Mouse (Mus musculus): ENCODE data around the gene Olfr884. TPM values are rescaled to one million over a fixed set of nuclear protein-coding genes. Genes with fewer than 3 reads are reported as not detected.

Gene Olfr884
- polyA plus RNA-seq (2014; fragmentation: Nextera tagmentation; extraction: Ambion mirVana): not detected in 2 replicates

- no peak for DNase-seq (ENCODE audit: low spot score, missing footprints)
- Histone ChIP-seq H3K9me3 (ENCODE audit: control insufficient read depth, low read length) (no peaks in the 10 kb centered on the region), H3K36me3 (ENCODE audit: control insufficient read depth, insufficient read depth, low read length) (no peaks in the 10 kb centered on the region), H3K4me2 (no peak within 1 kb of the TSS), H3K4me1 (ENCODE audit: control insufficient read depth, insufficient read depth, low read length) (no peaks in the 10 kb centered on the region), H3K27ac (ENCODE audit: low read depth, low read length) (no peak within 1 kb of the TSS), H3K4me3 (ENCODE audit: low read depth, low read length) (no peak within 1 kb of the TSS), H3K9ac (ENCODE audit: low read length) (no peak within 1 kb of the TSS), H3K27me3 (ENCODE audit: control insufficient read depth, insufficient read depth, low read length) (no peaks in the 10 kb centered on the region)
- 68% methylated on average over 1 of the region's 1 CpGs for WGBS
- ATAC-seq (ENCODE audit: low FRiP score): no peak
Measured at GRCm38 (mm10) chr9:38046255-38046654, at the start of gene Olfr884. Olfr884 (plus strand) TSS chr9:38046555.

- 52% methylated on average over 2 of the region's 2 CpGs for WGBS
- H3K4me3 ChIP-seq (ENCODE audit: low read depth, low read length): no peak overlapping the region
- no peaks in the 10 kb centered on the region for H3K27me3 ChIP-seq (ENCODE audit: control insufficient read depth, insufficient read depth, low read length)
- H3K9me3 ChIP-seq (ENCODE audit: control insufficient read depth, low read length): no peaks in the 10 kb centered on the region
- H3K4me2 ChIP-seq: no peak overlapping the region
- no peaks in the 10 kb centered on the region for H3K4me1 ChIP-seq (ENCODE audit: control insufficient read depth, insufficient read depth, low read length)
- no peak overlapping the region for H3K9ac ChIP-seq (ENCODE audit: low read length)
- DNase-seq (ENCODE audit: low spot score, missing footprints) (peak; percentile 84), ATAC-seq (ENCODE audit: low FRiP score) (no peak)
- no peak overlapping the region for H3K27ac ChIP-seq (ENCODE audit: low read depth, low read length)
- no peaks in the 10 kb centered on the region for H3K36me3 ChIP-seq (ENCODE audit: control insufficient read depth, insufficient read depth, low read length)
Measured at GRCm38 (mm10) chr9:37998581-37999204, 47.7 kb upstream of the Olfr884 start.

GRCm38 (mm10) chr9:38000021-38000420 lies 46.3 kb upstream of the Olfr884 start:
- 75% methylated on average over 1 of the region's 1 CpGs for WGBS
- Histone ChIP-seq H3K9me3 (ENCODE audit: control insufficient read depth, low read length) (no peaks in the 10 kb centered on the region), H3K4me3 (ENCODE audit: low read depth, low read length) (no peak overlapping the region), H3K4me2 (no peak overlapping the region), H3K27ac (ENCODE audit: low read depth, low read length) (no peak overlapping the region), H3K27me3 (ENCODE audit: control insufficient read depth, insufficient read depth, low read length) (no peaks in the 10 kb centered on the region), H3K9ac (ENCODE audit: low read length) (no peak overlapping the region), H3K4me1 (ENCODE audit: control insufficient read depth, insufficient read depth, low read length) (no peaks in the 10 kb centered on the region), H3K36me3 (ENCODE audit: control insufficient read depth, insufficient read depth, low read length) (no peaks in the 10 kb centered on the region)
- no peak for ATAC-seq (ENCODE audit: low FRiP score)
- DNase-seq (ENCODE audit: low spot score, missing footprints): no peak

GRCm38 (mm10) chr9:38025508-38025907 lies 20.8 kb upstream of the Olfr884 start, which contains the start of gene Olfr883:
Olfr883 (plus strand) TSS chr9:38025808.
- H3K4me2 ChIP-seq: no peak within 1 kb of the TSS
- DNase-seq (ENCODE audit: low spot score, missing footprints) (no peak), ATAC-seq (ENCODE audit: low FRiP score) (no peak)
- WGBS: 88% methylated on average over 1 of the region's 1 CpGs
- H3K4me1 ChIP-seq (ENCODE audit: control insufficient read depth, insufficient read depth, low read length): no peaks in the 10 kb centered on the region
- H3K27me3 ChIP-seq (ENCODE audit: control insufficient read depth, insufficient read depth, low read length): no peaks in the 10 kb centered on the region
- no peaks in the 10 kb centered on the region for H3K9me3 ChIP-seq (ENCODE audit: control insufficient read depth, low read length)
- H3K4me3 ChIP-seq (ENCODE audit: low read depth, low read length): no peak within 1 kb of the TSS
- H3K9ac ChIP-seq (ENCODE audit: low read length): no peak within 1 kb of the TSS
- H3K36me3 ChIP-seq (ENCODE audit: control insufficient read depth, insufficient read depth, low read length): no peaks in the 10 kb centered on the region
- H3K27ac ChIP-seq (ENCODE audit: low read depth, low read length): no peak within 1 kb of the TSS

- H3K9me3 ChIP-seq (ENCODE audit: control insufficient read depth, low read length): no peaks in the 10 kb centered on the region
- no peak within 1 kb of the TSS for H3K4me2 ChIP-seq
- no peaks in the 10 kb centered on the region for H3K4me1 ChIP-seq (ENCODE audit: control insufficient read depth, insufficient read depth, low read length)
- DNase-seq (ENCODE audit: low spot score, missing footprints) (no peak), ATAC-seq (ENCODE audit: low FRiP score) (no peak)
- no peaks in the 10 kb centered on the region for H3K27me3 ChIP-seq (ENCODE audit: control insufficient read depth, insufficient read depth, low read length)
- 86% methylated on average over 3 of the region's 3 CpGs for WGBS
- no peak within 1 kb of the TSS for H3K4me3 ChIP-seq (ENCODE audit: low read depth, low read length)
- no peak within 1 kb of the TSS for H3K27ac ChIP-seq (ENCODE audit: low read depth, low read length)
- H3K9ac ChIP-seq (ENCODE audit: low read length): no peak within 1 kb of the TSS
- H3K36me3 ChIP-seq (ENCODE audit: control insufficient read depth, insufficient read depth, low read length): no peaks in the 10 kb centered on the region
Measured at GRCm38 (mm10) chr9:38061022-38061421, 14.7 kb downstream of the Olfr884 start, which contains the start of gene Olfr885. Olfr885 (plus strand) TSS chr9:38061322.

GRCm38 (mm10) chr9:38083772-38084171 lies 37.4 kb downstream of the Olfr884 start, which contains the start of gene Olfr887:
Olfr887 (plus strand) TSS chr9:38084072.
- H3K36me3 ChIP-seq (ENCODE audit: control insufficient read depth, insufficient read depth, low read length): no peaks in the 10 kb centered on the region
- H3K27me3 ChIP-seq (ENCODE audit: control insufficient read depth, insufficient read depth, low read length): no peaks in the 10 kb centered on the region
- H3K4me1 ChIP-seq (ENCODE audit: control insufficient read depth, insufficient read depth, low read length): no peaks in the 10 kb centered on the region
- no peak within 1 kb of the TSS for H3K9ac ChIP-seq (ENCODE audit: low read length)
- no peak within 1 kb of the TSS for H3K4me3 ChIP-seq (ENCODE audit: low read depth, low read length)
- H3K4me2 ChIP-seq: no peak within 1 kb of the TSS
- no peaks in the 10 kb centered on the region for H3K9me3 ChIP-seq (ENCODE audit: control insufficient read depth, low read length)
- ATAC-seq (ENCODE audit: low FRiP score): no peak
- 81% methylated on average over 1 of the region's 1 CpGs for WGBS
- H3K27ac ChIP-seq (ENCODE audit: low read depth, low read length): no peak within 1 kb of the TSS
- DNase-seq (ENCODE audit: low spot score, missing footprints): no peak

Other genes with a start within 250 kb of the Olfr884 start
- gene Olfr876, start 243.5 kb upstream of the Olfr884 start, polyA plus RNA-seq (2014; fragmentation: Nextera tagmentation; extraction: Ambion mirVana): not detected in 2 replicates
- gene Olfr877, start 192.3 kb upstream of the Olfr884 start, polyA plus RNA-seq (2014; fragmentation: Nextera tagmentation; extraction: Ambion mirVana): not detected in 2 replicates
- not detected in 2 replicates for gene Olfr145, start 149.8 kb upstream of the Olfr884 start, polyA plus RNA-seq (2014; fragmentation: Nextera tagmentation; extraction: Ambion mirVana)
- gene Olfr878, start 128.7 kb upstream of the Olfr884 start, polyA plus RNA-seq (2014; fragmentation: Nextera tagmentation; extraction: Ambion mirVana): not detected in 2 replicates
- not detected in 2 replicates for gene Olfr881, start 54.7 kb upstream of the Olfr884 start, polyA plus RNA-seq (2014; fragmentation: Nextera tagmentation; extraction: Ambion mirVana)
- not detected in 2 replicates for gene Olfr883, start 20.7 kb upstream of the Olfr884 start, polyA plus RNA-seq (2014; fragmentation: Nextera tagmentation; extraction: Ambion mirVana)
- not detected in 2 replicates for gene Olfr885, start 14.8 kb downstream of the Olfr884 start, polyA plus RNA-seq (2014; fragmentation: Nextera tagmentation; extraction: Ambion mirVana)
- not detected in 2 replicates for gene Olfr887, start 37.5 kb downstream of the Olfr884 start, polyA plus RNA-seq (2014; fragmentation: Nextera tagmentation; extraction: Ambion mirVana)
- gene Olfr888, start 61.6 kb downstream of the Olfr884 start, polyA plus RNA-seq (2014; fragmentation: Nextera tagmentation; extraction: Ambion mirVana): not detected in 2 replicates
- gene Olfr889, start 68.6 kb downstream of the Olfr884 start, polyA plus RNA-seq (2014; fragmentation: Nextera tagmentation; extraction: Ambion mirVana): 0.04 and 0.07 TPM in 2 replicates
- gene Olfr890, start 96.0 kb downstream of the Olfr884 start, polyA plus RNA-seq (2014; fragmentation: Nextera tagmentation; extraction: Ambion mirVana): not detected in 2 replicates
- not detected in 2 replicates for gene Olfr891, start 134.3 kb downstream of the Olfr884 start, polyA plus RNA-seq (2014; fragmentation: Nextera tagmentation; extraction: Ambion mirVana)
- gene Olfr893, start 161.8 kb downstream of the Olfr884 start, polyA plus RNA-seq (2014; fragmentation: Nextera tagmentation; extraction: Ambion mirVana): not detected in 2 replicates
- gene Olfr894, start 171.5 kb downstream of the Olfr884 start, polyA plus RNA-seq (2014; fragmentation: Nextera tagmentation; extraction: Ambion mirVana): not detected in 2 replicates
- not detected in 2 replicates for gene Olfr143, start 206.2 kb downstream of the Olfr884 start, polyA plus RNA-seq (2014; fragmentation: Nextera tagmentation; extraction: Ambion mirVana)
- gene Olfr895, start 221.3 kb downstream of the Olfr884 start, polyA plus RNA-seq (2014; fragmentation: Nextera tagmentation; extraction: Ambion mirVana): not detected in 2 replicates
- gene Olfr896-ps1, start 244.6 kb downstream of the Olfr884 start, polyA plus RNA-seq (2014; fragmentation: Nextera tagmentation; extraction: Ambion mirVana): not detected in 2 replicates